Mouse (Mus musculus) adrenal gland, adult 2 months (tissue): ENCODE results near the gene Tgfbi. TPM values are rescaled to one million over a fixed set of nuclear protein-coding genes. Genes with fewer than 3 reads are reported as not detected.
A peak's percentile ranks its signal among the peaks of the same experiment; 100 is the strongest.

Experiments
- DNase-seq: peaks from one replicate; pipeline ENCODE4 v3.0.0; 2021
- polyA plus RNA-seq: library from polyadenylated mRNA; depleted of rRNA; stranded (reverse); fragments of >200 nt; gene quantifications from 2 replicates; pipeline ENCODE4 v1.2.3, GENCODE M21; 2012
- total RNA-seq, 2 experiments: library from RNA; stranded (reverse); gene quantifications; 2 replicates each; pipeline ENCODE4 v1.2.3; 2021

Gene Tgfbi
- total and polyA plus RNA-seq, 3 experiments, result 30.7 to 80.5 (median 69.6) TPM

DNA sequence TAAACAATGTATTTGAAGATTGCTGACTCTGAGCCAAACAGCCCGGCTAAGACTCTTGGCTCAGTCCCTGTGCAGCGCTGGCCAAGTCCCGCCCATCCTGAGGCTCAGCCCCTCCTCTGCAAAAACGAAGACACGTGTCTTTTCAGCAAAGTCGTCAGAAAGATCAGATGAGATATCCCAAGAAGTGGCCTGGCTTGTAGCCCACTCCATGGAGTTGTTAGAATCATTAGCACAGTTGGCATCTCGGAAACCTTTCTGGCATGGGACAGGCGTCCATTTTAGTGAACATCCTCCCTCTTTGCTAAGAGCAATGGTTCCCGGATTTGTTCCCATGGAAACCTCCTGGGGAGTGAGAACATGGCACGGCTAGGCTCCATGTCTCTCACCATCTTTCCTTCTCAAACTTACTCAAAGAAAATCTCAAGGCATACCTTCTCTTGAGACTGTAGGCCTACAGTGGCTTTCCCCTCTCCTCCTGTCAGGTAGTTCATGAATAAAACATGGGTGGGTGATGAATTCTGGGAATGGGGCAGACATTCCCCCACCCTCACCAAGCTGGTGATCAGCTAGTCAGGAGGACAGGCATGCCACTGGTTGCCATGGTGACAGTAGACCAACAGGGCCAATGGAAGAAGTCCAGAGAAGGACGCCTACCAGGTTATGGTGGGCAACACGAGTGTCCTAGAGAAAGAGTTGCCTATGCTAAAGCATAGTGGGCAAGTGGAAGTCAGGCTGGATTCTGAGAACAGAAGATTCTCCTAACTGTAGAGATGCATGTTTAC lies 11.3 kb upstream of the Tgfbi start:
- DNase-seq, result peak; percentile 83

DNA sequence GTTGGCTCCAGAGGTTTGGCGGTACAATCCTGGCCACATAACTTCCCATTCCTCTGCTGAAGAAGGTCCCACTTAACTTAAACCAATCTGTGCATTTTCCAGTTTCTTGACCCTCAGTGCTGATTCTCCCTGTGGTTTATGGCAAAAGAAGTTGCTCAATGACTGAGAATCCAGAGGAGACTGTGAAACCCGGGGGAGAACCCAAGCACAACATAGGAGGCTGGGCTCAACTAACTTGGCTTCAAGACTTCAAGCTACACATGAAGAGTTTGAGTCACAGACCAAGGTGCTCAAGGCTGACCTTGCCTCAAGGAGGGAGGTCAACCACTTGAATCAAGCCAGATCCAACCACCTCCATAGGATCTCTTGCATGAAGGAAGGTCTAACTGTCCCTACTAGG lies 9.8 kb upstream of the Tgfbi start:
- no peak for DNase-seq

DNA sequence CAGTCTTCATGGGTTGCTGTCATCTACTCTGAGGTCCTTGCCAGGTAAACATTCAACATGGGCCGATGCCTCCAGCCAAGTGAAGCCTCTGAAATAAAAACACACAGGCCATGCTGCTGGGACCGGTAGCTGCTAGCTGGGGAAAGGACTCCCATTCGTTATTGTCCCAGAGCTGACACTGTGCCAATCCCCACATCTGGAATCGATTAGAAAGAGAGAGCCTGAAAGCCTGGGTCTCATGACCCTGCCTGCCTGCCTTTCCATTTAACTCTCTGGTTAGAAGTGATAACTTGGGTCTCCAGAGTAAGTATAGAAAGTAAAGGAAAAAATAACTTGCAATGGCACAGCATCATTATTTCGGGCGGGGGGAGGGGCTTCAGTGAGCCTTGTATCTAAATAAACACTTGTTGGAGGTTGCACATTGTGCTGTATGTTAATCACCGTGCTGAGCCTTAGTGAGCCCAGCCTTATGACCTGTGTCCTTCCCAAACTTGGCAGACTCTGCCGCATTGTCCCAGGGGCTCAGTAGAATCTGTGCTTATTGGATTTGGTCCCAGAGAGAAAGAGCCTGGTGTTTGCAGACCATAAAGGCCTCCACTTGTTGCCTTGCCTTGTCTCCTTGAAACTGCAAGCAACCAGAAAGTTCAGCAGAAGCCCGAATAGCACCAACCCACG lies 9.0 kb upstream of the Tgfbi start:
- DNase-seq, result peak; percentile 69

DNA sequence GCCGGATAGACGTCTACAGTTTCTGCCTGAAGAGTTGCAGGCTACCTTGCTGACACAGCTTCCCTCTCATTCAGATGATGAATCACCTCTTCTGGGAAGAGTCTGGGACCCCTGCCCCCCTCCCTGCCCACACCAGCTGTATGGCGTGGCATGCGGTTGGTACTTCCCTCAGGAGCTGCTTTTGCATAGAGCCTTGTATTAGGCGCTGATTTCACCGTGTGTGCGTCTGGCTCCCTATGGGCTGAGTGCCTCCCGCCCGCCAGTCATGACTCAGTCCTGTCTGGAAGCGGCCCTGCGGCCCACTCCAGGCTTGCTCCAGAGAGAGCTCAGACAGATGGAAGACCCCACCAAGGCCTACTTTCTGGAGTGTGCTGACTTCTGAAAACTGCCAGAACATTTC lies 8.1 kb upstream of the Tgfbi start:
- peak; percentile 55 for DNase-seq

DNA sequence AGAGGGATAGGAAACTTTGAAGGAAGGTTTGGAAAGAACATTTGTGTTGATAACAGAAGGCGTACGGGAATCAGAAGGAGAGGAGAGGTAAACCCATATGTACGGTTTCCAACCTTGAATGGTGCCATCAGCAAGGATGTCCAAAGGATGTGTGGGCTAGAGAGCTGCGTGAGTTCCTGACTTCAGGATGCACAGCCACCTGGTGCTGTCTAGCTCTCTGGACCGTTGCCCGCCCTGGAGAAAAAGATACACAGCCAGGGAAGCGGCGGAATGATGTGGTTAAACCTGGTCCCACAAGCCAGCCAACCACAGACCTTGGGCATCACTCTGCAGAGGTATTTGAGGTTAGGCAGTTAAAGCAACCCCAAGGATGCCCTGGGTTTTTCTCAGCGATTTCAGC lies 3.8 kb upstream of the Tgfbi start:
- DNase-seq, result no peak

DNA sequence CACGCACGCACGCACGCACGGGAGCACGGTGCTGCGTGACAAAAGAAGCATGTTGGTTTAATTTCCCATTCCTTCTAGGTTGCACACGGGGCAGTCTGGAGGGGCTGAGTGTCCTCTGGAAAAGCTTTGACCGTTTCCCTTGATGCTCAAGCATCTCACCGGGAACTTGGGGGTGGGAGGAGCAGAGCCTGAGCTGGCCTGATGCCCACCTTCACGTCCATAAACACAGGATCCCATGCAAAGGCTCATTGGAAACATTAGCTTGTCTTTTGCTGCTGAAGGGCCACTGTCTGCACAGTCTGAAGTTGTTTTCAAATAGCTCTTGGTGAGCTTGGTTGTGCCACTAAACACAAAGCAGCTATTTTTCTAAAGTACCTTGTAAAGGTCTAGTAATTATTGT lies 2.6 kb upstream of the Tgfbi start:
- DNase-seq, result no peak

DNA sequence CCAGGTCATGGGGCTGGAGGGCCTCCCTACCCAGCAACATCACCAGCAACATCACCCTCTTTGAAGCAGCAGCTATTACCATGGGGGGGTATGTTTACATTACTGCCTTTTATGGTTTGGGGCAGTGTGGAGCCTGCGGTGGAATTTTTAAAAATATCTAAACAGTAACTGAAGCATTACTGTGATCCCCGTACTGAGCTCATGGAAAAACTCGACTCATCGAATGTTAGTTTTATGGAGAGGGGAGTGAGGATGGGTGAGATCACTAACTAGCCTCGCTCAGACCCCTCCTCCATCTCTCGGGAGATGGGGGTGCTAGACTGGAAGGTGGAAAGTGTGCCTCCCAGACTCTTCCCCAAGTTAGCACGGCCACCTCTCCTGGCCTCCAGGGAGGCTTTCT lies 2.1 kb upstream of the Tgfbi start:
- DNase-seq, result no peak

DNA sequence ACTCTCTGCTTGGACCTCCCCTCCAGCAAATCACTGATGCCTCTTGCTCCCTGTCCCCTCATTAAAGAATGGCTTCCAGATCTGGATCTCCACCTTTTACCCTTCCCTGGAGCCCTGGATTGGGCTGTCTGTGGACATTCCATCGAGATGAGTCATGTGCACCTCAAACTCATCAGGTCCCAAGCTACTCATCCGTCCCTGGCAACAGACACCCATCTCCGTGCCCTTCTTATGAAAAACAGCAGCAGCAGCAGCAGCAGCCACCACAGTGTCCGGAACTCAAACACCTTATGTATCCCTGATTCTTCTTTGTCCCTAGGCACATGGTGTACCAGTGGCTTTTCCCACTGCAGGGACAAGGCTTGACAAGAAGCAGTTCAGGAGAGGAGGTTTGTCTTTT lies 1.5 kb upstream of the Tgfbi start:
- no peak for DNase-seq

DNA sequence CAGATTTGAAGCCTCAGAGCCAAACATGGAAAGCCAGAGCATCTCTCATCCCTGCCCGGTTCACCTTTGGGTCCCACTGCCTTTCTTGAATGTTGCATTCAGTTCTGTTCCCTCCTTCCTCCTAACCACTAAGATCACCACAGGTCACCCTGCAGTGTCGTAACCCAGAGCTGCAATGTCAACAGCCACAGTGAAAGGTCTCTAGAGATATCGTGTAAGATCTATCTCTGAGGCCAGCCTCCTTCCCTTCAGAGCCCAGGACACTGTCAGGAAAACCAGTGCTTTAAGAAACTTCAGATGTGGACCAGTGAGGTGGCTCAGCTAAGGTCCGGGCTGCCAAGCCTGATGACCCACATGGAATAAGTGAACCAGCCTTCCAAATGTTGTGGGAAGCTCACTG lies 1.8 kb downstream of the Tgfbi start:
- no peak for DNase-seq

DNA sequence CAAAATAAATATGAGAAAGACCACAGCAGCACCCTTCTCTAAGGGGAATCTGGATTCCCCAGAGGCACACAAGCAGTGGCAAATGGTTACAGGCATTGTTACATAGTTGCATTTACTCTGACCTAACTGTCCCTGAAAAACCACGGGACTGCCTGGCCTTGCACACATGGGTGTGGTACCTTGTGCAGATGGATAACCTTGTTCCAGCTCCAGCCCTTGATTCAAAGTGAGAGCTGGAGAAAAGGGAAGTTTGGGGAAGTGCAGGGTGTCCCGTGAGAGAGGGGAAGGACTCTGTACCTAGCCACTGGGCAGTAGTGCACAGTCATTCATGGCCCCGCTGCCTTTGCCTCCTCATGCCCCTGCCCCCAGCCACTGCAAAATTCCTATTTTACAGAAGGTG lies 2.4 kb downstream of the Tgfbi start:
- DNase-seq, result peak; percentile 55

DNA sequence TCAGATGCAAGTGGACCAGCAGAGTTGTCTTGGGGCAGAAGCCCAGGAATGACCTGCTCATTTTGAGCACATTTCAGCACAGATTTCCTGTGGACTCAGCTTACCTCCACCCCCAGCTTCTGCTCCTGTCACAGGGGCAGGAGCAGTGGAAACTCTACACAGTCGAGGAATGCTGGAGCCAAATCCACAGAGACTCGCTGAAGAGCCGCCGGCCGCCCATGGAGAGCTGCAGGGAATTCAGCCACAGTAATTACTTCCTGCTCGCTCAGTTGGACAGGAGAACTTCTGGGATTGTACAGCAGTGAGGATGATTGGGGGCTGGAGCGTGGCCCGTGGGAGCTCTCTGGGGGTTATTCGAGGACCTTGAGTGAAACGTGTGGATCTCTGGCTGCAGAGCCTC lies 3.0 kb downstream of the Tgfbi start:
- DNase-seq, result no peak

DNA sequence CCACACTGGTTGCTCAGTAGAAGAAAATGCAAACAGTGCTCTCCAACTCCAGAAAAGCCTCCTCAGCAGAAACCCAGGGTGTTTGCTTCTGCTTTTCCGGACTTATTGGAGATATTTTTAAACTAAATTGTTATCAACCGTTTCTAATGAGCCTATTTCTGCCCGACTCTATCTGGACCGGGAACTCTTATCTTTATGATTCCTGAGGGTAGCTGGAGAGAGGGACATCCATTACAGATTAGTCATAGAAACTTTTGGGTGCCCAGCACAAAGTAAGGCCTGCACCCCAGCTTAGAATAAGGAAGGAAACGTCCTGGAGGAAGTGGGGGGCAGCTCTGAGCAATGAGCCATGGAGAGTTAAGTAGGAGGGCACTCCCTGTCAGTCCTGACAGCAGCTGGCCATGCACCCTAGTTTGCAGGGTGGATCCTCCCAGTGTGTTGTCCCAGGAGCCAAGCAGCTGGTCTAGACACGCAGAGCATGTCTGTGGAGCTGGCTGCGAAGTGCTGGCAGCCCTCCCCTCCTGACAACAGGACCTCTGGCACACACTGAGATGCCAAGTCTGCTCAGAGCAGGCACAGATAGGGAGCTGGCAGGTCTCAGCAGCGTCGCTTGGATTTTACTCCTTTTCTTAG lies 4.2 kb downstream of the Tgfbi start:
- peak; percentile 32 for DNase-seq

DNA sequence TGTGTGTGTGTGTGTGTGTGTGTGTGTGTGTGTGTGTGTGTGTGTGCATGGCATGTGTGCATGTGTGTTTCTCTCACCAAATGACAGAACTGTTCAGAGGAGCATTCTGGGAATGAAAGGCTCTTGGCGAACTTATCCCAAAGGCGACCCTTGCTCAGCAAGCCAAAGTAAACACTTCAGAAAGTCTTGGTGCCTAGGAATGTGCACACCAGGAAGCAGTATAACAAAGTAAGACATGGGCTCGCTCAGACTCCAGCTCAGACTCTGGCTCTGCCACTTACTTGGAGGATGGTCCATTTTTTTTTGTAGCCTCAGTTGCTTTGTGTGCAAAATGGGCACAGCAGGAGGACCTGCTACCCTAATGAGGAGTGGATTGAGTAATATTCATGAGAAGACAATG lies 5.4 kb downstream of the Tgfbi start:
- no peak for DNase-seq

DNA sequence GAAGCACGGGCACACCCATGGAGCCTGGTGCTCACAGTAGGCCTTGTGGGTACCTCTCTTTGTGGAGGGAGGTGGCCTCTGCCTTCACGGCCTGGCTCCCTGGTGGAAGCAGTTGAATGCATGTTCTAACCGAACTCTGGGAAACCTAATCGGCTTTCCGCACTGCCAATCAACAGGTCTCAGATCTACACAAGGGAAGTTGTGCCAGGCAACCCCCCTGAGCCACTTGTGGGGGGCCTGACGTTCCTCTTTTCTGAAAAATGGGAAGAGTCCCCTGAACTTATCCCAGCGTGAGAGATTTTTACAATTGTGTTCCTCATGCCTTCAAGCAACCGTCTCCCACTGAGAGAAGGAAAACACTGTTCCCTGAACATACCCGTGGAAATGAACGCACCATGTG lies 5.9 kb downstream of the Tgfbi start:
- DNase-seq, result no peak

DNA sequence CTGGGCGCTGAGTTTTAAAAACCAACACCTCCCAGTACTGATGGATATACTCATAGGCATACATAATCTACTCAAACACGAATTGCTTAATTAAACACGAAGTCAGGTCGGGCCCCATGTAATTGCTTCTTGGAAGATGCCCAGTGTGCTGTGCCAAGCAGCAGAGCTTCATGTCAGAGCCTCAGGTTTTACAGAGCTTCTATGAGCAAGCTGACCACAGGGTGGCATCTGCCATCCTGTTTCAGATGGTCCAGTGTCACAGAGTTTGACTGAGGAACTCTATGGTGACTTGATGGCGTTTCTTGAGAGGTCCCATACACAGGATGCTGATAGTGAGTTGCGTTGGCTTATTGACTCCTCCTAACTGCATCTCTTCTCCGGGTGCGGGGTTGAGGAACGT lies 6.5 kb downstream of the Tgfbi start:
- DNase-seq, result no peak

DNA sequence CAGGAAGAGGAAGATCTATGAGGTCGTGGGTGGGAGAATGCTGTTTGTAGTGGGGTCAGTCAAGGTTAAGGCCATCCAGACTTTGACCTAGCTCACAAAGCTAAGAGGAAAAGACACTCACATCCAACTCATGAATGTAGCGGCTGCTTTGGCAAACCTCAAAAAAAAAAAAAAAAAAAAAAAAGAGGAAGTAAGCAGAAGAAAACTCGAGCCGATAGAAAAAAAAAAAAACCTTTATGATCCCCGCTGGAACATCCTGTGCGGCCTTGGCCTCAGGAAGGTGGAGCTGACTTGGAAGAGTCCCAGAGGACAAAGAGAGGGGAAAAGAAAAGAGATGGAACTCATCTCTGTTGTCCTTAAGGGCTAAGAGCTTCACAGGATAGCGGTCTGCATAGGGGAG lies 7.1 kb downstream of the Tgfbi start:
- DNase-seq, result no peak

DNA sequence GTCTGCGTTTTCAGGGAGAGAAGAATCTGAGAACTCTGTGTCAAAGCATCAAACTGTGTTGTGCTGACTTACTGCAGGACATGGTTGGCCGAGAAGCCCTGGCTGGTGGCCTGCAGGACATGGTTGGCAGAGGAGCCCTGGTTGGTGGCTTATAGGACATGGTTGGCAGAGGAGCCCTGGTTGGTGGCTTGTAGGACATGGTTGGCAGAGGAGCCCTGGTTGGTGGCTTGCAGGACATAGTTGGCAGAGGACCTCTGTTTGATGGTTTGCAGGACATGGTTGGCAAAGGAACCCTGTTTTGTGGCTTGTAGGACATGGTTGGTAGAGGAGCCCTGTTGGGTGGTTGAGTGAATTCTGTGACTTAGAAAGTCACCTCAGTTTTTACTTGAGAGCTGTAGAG lies 7.9 kb downstream of the Tgfbi start:
- no peak for DNase-seq

DNA sequence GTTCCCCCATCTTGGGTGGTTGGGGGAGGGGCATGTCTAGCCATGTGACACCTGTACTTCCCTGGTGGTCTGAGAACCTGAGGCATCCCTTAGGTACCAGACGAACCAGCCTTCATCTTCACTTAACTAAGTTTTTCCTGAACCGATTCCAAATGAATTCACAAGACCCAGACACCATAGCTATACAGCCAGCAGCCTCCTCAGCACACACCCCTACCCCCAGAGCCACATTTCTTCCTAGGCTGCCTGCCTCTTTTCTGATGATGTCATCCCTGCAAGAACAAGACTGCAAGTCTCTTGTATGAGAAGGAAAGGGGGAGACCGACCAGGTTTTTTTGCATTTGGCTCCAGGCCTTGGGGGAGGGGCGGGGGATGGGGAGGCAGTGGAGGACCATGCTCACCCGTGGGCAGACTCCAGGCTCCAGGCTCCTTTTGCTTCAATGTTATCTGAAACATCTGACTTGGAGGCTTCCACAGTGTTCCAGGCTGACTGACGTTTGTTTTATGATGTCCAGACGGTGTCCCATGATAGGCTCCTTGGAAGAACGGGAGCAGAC lies 13.0 kb downstream of the Tgfbi start:
- DNase-seq, result no peak

DNA sequence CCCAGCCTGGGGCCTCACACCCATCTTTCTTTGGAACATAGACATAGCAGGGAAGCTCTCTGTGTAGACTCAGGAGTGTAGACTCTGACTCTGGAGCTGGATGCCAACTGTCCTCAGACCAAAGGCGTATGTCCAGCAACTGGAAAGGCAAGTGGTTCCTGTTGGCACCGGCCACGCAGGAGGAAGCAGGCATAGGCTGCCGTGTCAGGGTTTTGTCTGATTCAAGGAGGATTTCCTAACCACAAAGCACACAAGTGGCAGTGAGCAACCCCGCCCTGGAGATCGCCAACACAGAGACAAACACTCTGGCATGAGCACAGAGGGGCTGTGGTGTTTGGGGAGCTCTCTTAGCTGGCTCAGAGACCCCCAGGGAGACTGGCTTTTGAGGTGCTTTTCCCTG lies 17.2 kb downstream of the Tgfbi start:
- no peak for DNase-seq

DNA sequence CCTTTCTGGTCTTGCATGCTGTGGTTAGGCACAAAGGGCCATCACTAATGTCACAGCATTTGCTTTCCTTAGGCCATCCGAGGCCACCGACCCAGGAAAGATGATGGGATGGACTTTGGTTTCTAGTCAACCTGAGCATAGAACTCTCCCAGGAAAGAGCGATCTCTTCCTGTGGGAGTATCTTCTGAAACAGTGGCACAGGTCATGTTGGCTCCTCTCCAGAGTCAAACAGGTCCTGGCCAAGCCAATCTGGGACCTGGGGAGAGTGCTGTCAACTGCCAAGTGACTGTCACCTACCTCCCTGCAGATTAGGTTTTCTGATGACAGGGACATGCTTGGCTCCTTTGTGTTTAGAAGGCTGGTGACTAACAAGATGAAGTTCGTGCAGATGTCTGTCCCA lies 20.8 kb downstream of the Tgfbi start:
- DNase-seq, result no peak

DNA sequence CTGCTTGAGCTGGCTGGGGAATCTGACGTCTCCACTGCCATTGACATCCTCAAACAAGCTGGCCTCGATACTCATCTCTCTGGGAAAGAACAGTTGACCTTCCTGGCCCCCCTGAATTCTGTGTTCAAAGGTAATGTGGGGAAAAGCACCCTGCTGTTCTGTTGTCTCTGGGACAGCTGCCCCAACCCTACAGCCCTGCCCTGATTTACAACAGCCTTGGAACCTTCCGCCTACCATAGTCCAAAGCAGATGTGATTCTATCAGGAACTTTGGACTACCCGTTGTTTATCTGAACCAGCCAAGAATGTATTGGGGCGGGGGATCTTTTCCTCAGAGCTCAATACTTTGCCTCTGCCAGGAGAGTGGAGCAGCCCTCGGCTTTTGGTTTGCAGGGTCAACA lies 21.2 kb downstream of the Tgfbi start:
- no peak for DNase-seq

DNA sequence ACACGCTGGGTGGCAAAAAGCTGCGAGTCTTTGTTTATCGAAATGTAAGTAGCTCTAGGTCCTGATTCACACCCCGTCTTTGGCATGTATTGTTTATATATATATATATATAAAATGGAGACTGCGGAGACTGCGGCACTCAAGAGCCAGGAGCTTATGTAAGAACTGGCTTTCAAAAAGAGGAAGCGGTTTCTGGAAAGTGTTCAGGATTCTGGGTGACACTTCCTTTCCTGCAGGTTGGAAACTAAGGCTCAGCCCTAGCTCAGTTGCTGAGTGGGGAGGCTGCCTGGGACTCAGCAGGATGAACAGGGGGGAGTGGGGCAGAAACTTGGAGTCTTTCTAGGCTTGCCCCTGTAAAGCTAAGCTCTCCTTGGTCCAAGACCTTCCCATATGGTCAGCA lies 22.0 kb downstream of the Tgfbi start:
- no peak for DNase-seq

DNA sequence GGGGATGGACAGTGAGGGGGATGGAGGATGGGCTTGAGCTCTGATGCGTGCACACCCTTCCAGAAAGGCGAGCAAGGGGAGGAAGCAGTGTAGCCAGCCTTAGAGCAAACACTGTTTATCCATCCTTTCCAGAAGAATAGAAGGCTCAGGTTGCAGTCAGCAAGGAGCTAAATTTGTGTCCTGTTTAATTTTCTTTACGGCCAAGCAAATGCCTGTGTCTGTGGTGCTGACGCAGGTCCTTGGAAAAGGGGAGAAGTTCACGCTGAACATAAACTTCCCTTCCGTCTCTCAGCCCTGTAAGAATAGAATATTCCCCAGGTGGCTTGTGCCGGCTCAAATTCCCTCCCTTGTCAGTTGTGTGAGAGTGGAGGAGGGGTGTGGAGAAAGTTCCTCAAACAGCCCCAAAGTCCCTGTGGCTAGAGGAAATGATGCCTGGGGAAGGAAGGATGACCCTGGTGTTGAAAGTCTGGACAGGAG lies 24.9 kb downstream of the Tgfbi start:
- no peak for DNase-seq
